Mouse (Mus musculus) MEL (cell line): ENCODE data around the gene Figla. TPM values are rescaled to one million over a fixed set of nuclear protein-coding genes. Genes with fewer than 3 reads are reported as not detected.

Experiments
- DNase-seq: peaks from one replicate; pipeline ENCODE4 v3.0.0; 2011; ENCODE audit warnings: low read depth, low spot score
- H3K27ac ChIP-seq: 2 replicates; pipeline ENCODE4 v1.5.1; 2012; ENCODE audit warnings: low read depth, mild to moderate bottlenecking, control low read depth, low read length, moderate library complexity; ENCODE audit not compliant: control insufficient read depth
- H3K27me3 ChIP-seq, 2 experiments: fragments of 150-350 bp in 1 of 2; sonication (generic) in 1 of 2; 2 replicates each; pipeline ENCODE4 v1.6.1; 2012; ENCODE audit warnings: low read length in 2 of 2, mild to moderate bottlenecking in 2 of 2, improper control_type of control experiment in 1 of 2, moderate library complexity in 1 of 2; ENCODE audit not compliant: insufficient read depth in 2 of 2, control insufficient read depth in 1 of 2
- H3K36me3 ChIP-seq, 2 experiments: 2 replicates each; pipeline ENCODE4 v1.6.1; 2012 to 2014; ENCODE audit warnings: low read length in 2 of 2, improper control_type of control experiment in 1 of 2, inconsistent platforms in 1 of 2, mild to moderate bottlenecking in 1 of 2; ENCODE audit not compliant: insufficient read depth in 2 of 2, control insufficient read depth in 1 of 2
- H3K4me1 ChIP-seq, 2 experiments: fragments of 150-350 bp in 1 of 2; sonication (generic) in 1 of 2; 2 replicates each; pipeline ENCODE4 v1.6.1; 2012; ENCODE audit warnings: low read length in 2 of 2, improper control_type of control experiment in 1 of 2, mild to moderate bottlenecking in 1 of 2; ENCODE audit not compliant: insufficient read depth in 2 of 2, control insufficient read depth in 1 of 2
- H3K4me3 ChIP-seq, 2 experiments: fragments of 150-350 bp in 1 of 2; sonication (generic) in 1 of 2; 2 replicates each; pipeline ENCODE4 v1.5.1; 2012; ENCODE audit warnings: low read depth in 2 of 2, low read length in 2 of 2, mild to moderate bottlenecking in 2 of 2, moderate library complexity in 2 of 2, control low read depth in 1 of 2, improper control_type of control experiment in 1 of 2; ENCODE audit not compliant: control insufficient read depth in 1 of 2, insufficient read depth in 1 of 2
- H3K79me2 ChIP-seq: 2 replicates; pipeline ENCODE4 v1.6.1; 2012; ENCODE audit warnings: mild to moderate bottlenecking, low read length, moderate library complexity; ENCODE audit not compliant: control insufficient read depth, poor library complexity, insufficient read depth
- H3K9ac ChIP-seq: 2 replicates; pipeline ENCODE4 v1.6.1; 2012; ENCODE audit warnings: low read depth, mild to moderate bottlenecking, control low read depth, low read length, moderate library complexity; ENCODE audit not compliant: control insufficient read depth, poor library complexity, severe bottlenecking
- H3K9me3 ChIP-seq: fragments of 150-350 bp; sonication (generic); replicated peaks from 2 replicates; pipeline ENCODE4 v1.6.1; 2012; ENCODE audit warnings: mild to moderate bottlenecking, low read length, improper control_type of control experiment, moderate library complexity; ENCODE audit not compliant: insufficient read depth
- BHLHE40 ChIP-seq: IDR thresholded peaks from 2 replicates; pipeline ENCODE4 v1.6.1; 2012; ENCODE audit warnings: low read depth, mild to moderate bottlenecking, inconsistent platforms, low read length, improper control_type of control experiment, borderline replicate concordance
- CHD2 ChIP-seq: IDR thresholded peaks from 2 replicates; pipeline ENCODE4 v1.6.1; 2011; ENCODE audit warnings: low read length, improper control_type of control experiment
- ELF1 ChIP-seq: IDR thresholded peaks from 2 replicates; pipeline ENCODE4 v1.6.1; 2014; ENCODE audit warnings: low read depth, mild to moderate bottlenecking, inconsistent platforms, low read length, improper control_type of control experiment, moderate library complexity
- EP300 ChIP-seq, 2 experiments: IDR thresholded peaks; 2 replicates each; pipeline ENCODE4 v1.6.1; 2011; ENCODE audit warnings: improper control_type of control experiment in 2 of 2, low read length in 2 of 2, low read depth in 1 of 2, mild to moderate bottlenecking in 1 of 2
- ETS1 ChIP-seq: IDR thresholded peaks from 2 replicates; pipeline ENCODE4 v1.6.1; 2012; ENCODE audit warnings: low read depth, mild to moderate bottlenecking, inconsistent platforms, low read length, improper control_type of control experiment, moderate library complexity
- GABPA ChIP-seq: IDR thresholded peaks from 2 replicates; pipeline ENCODE4 v1.6.1; 2012; ENCODE audit warnings: low read depth, mild to moderate bottlenecking, inconsistent platforms, low read length, improper control_type of control experiment, moderate library complexity
- JUND ChIP-seq: IDR thresholded peaks from 2 replicates; pipeline ENCODE4 v1.6.1; 2011; ENCODE audit warnings: low read depth, mild to moderate bottlenecking, improper control_type of control experiment, low read length
- KAT2A ChIP-seq: conservative IDR thresholded peaks from 2 replicates; pipeline ENCODE4 v1.6.1; 2012; ENCODE audit warnings: low read depth, low read length, improper control_type of control experiment, inconsistent platforms
- MAX ChIP-seq: IDR thresholded peaks from 2 replicates; pipeline ENCODE4 v1.6.1; 2011; ENCODE audit warnings: low read length, improper control_type of control experiment
- MEF2A ChIP-seq: IDR thresholded peaks from 2 replicates; pipeline ENCODE4 v1.6.1; 2014; ENCODE audit warnings: low read depth, mild to moderate bottlenecking, inconsistent platforms, low read length, improper control_type of control experiment; ENCODE audit not compliant: poor library complexity, insufficient replicate concordance, severe bottlenecking; ENCODE audit errors: extremely low read depth
- MXI1 ChIP-seq: IDR thresholded peaks from 2 replicates; pipeline ENCODE4 v1.6.1; 2011; ENCODE audit warnings: mild to moderate bottlenecking, low read depth, low read length, improper control_type of control experiment
- MYC ChIP-seq: IDR thresholded peaks from 2 replicates; pipeline ENCODE4 v1.6.1; 2011; ENCODE audit warnings: low read depth, mild to moderate bottlenecking, low read length, improper control_type of control experiment, moderate library complexity
- NELFE ChIP-seq: IDR thresholded peaks from 2 replicates; pipeline ENCODE4 v1.6.1; 2011; ENCODE audit warnings: low read depth, low read length, improper control_type of control experiment
- POLR2A ChIP-seq, 2 experiments: IDR thresholded peaks; 2 replicates each; pipeline ENCODE4 v1.6.1; 2011 to 2012; ENCODE audit warnings: low read length in 2 of 2, mild to moderate bottlenecking in 2 of 2, control low read depth in 1 of 2, improper control_type of control experiment in 1 of 2, low read depth in 1 of 2, moderate library complexity in 1 of 2; ENCODE audit not compliant: control insufficient read depth in 1 of 2, insufficient read depth in 1 of 2, poor library complexity in 1 of 2
- POLR2AphosphoS2 ChIP-seq: IDR thresholded peaks from 2 replicates; pipeline ENCODE4 v1.6.1; 2011; ENCODE audit warnings: low read length, improper control_type of control experiment
- RAD21 ChIP-seq: IDR thresholded peaks from 2 replicates; pipeline ENCODE4 v1.6.1; 2011; ENCODE audit warnings: mild to moderate bottlenecking, low read depth, low read length, improper control_type of control experiment
- RCOR1 ChIP-seq: IDR thresholded peaks from 2 replicates; pipeline ENCODE4 v1.6.1; 2012; ENCODE audit warnings: low read depth, mild to moderate bottlenecking, inconsistent platforms, low read length, improper control_type of control experiment
- SMC3 ChIP-seq: IDR thresholded peaks from 2 replicates; pipeline ENCODE4 v1.6.1; 2011; ENCODE audit warnings: low read depth, low read length, improper control_type of control experiment
- TAL1 ChIP-seq: IDR thresholded peaks from 2 replicates; pipeline ENCODE4 v1.6.1; 2012; ENCODE audit warnings: mild to moderate bottlenecking, inconsistent platforms, low read length, moderate library complexity, mixed read lengths
- USF1 ChIP-seq: IDR thresholded peaks from 2 replicates; pipeline ENCODE4 v1.6.1; 2014; ENCODE audit warnings: low read depth, mild to moderate bottlenecking, inconsistent platforms, low read length, improper control_type of control experiment, moderate library complexity
- USF2 ChIP-seq, 2 experiments: IDR thresholded peaks; 2 replicates each; pipeline ENCODE4 v1.6.1; 2011 to 2012; ENCODE audit warnings: improper control_type of control experiment in 2 of 2, low read length in 2 of 2, borderline replicate concordance in 1 of 2, inconsistent platforms in 1 of 2, low read depth in 1 of 2, mild to moderate bottlenecking in 1 of 2; ENCODE audit not compliant: insufficient read depth in 1 of 2
- ZC3H11A ChIP-seq: IDR thresholded peaks from 2 replicates; pipeline ENCODE4 v1.6.1; 2012; ENCODE audit warnings: low read depth, mild to moderate bottlenecking, inconsistent platforms, low read length, improper control_type of control experiment
- ZKSCAN1 ChIP-seq: IDR thresholded peaks from 2 replicates; pipeline ENCODE4 v1.6.1; 2012; ENCODE audit warnings: low read depth, mild to moderate bottlenecking, inconsistent platforms, low read length, improper control_type of control experiment, moderate library complexity
- ZMIZ1 ChIP-seq: IDR thresholded peaks from 2 replicates; pipeline ENCODE4 v1.6.1; 2012; ENCODE audit warnings: low read depth, mild to moderate bottlenecking, inconsistent platforms, low read length, improper control_type of control experiment, moderate library complexity
- ZNF384 ChIP-seq: IDR thresholded peaks from 2 replicates; pipeline ENCODE4 v1.6.1; 2012; ENCODE audit warnings: low read depth, mild to moderate bottlenecking, inconsistent platforms, low read length, improper control_type of control experiment
- polyA plus RNA-seq, 2 experiments: library from polyadenylated mRNA; stranded (reverse) in 1 of 2; unstranded in 1 of 2; fragments of >175 nt in 1 of 2; fragments of >200 nt in 1 of 2; gene quantifications; 2 replicates each; pipeline versions ENCODE4 v1.2.1 to v1.2.4; 2012; ENCODE audit warnings: low replicate concordance in 2 of 2, low read depth in 1 of 2; ENCODE audit not compliant: insufficient read length in 2 of 2, insufficient read depth in 1 of 2, missing spikeins in 1 of 2
- total RNA-seq: library from RNA; depleted of rRNA; stranded (reverse); fragments of 300-350 nt; gene quantifications from 2 replicates; pipeline ENCODE4 v1.2.3, GENCODE M21; 2012

Figla gene
- total and polyA plus RNA-seq, 3 experiments, result not detected

DNA sequence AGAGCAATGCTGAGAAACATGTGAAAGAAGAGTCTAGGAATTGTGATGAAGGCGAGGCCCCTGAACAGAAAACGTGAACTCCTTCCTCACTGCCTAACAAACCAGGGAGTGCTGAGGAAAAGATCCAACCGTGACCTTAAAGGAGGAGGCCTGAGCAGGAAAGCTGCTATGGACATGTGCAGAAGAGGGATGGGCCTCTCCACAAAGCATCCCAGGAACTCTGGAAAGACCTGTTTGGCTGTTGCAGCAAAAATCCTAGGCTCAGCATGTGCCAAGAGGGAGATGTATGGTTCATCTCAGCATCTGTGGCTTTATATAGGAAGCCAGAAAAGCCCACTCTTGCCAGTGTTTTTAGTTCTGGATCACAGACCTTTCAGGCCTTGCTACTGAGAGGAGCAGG lies 43.3 kb upstream of the Figla start:
- Histone ChIP-seq H3K9me3 (no peaks in the 10 kb centered on the region), H3K9ac (no peak overlapping the region), H3K27ac (no peak overlapping the region), H3K27me3 (no peaks in the 10 kb centered on the region), H3K36me3 (peaks cover 0 to 39% of the 10 kb centered on the region in 2 experiments; a peak in 2 of 4 replicates), H3K4me1 (peaks cover 31 to 33% of the 10 kb centered on the region in 2 experiments), H3K79me2 (no peaks in the 10 kb centered on the region), H3K4me3 (no peak overlapping the region)
- DNase-seq, result no peak
- TF ChIP-seq JUND (no peak), ELF1 (no peak), ETS1 (no peak), USF1 (no peak), ZMIZ1 (no peak), CHD2 (no peak), MEF2A (no peak), MAX (no peak), ZNF384 (no peak), ZKSCAN1 (no peak), NELFE (no peak), RCOR1 (no peak), POLR2AphosphoS2 (no peak), MYC (no peak), MXI1 (no peak), KAT2A (no peak), ZC3H11A (no peak), POLR2A (IDR thresholded peaks at IDR 0.05; ENCODE audit: control insufficient read depth in 1 of 2, insufficient read depth in 1 of 2, low read depth in 1 of 2, low read length in 2 of 2, poor library complexity in 1 of 2) (no peak), RAD21 (no peak), TAL1 (no peak)

- Histone ChIP-seq H3K4me1 (peaks cover 31 to 33% of the 10 kb centered on the region in 2 experiments), H3K9ac (no peak overlapping the region), H3K27ac (no peak overlapping the region), H3K9me3 (no peaks in the 10 kb centered on the region), H3K36me3 (peaks cover 0 to 39% of the 10 kb centered on the region in 2 experiments; a peak in 2 of 4 replicates), H3K79me2 (no peaks in the 10 kb centered on the region), H3K27me3 (no peaks in the 10 kb centered on the region), H3K4me3 (no peak overlapping the region)
- TF ChIP-seq BHLHE40 (no peak), KAT2A (no peak), GABPA (no peak), ELF1 (no peak), ZC3H11A (no peak), EP300 (IDR thresholded peaks at IDR 0.05; ENCODE audit: low read depth in 1 of 2, low read length in 2 of 2) (no peak), MAX (no peak), SMC3 (no peak), USF2 (IDR thresholded peaks at IDR 0.05; ENCODE audit: borderline replicate concordance in 1 of 2, insufficient read depth in 1 of 2, low read depth in 1 of 2, low read length in 2 of 2) (no peak)
- DNase-seq, result peak; percentile 41
Measured at GRCm38 (mm10) chr6:85973336-85973735, 42.6 kb upstream of the Figla start.
